Mouse (Mus musculus) bone marrow macrophage, adult 2 months (primary cell): ENCODE data around the gene Dek.

ENCODE experiments used
- CTCF ChIP-seq: IDR thresholded peaks from 2 replicates; pipeline ENCODE4 v1.5.1; 2012; ENCODE audit warnings: low read depth, mild to moderate bottlenecking, low read length, moderate library complexity
- POLR2A ChIP-seq: IDR thresholded peaks from 2 replicates; pipeline ENCODE4 v1.6.1; 2012; ENCODE audit warnings: mild to moderate bottlenecking, low read depth, low read length, borderline replicate concordance

GRCm38 (mm10) chr13:47146388-47146787, 40.4 kb upstream of the Dek start:
- no peak for TF ChIP-seq POLR2A
- no peak for TF ChIP-seq CTCF
